Comparison of ENCODE assay signal across 13 mouse cellular contexts in the genomic region with DNA sequence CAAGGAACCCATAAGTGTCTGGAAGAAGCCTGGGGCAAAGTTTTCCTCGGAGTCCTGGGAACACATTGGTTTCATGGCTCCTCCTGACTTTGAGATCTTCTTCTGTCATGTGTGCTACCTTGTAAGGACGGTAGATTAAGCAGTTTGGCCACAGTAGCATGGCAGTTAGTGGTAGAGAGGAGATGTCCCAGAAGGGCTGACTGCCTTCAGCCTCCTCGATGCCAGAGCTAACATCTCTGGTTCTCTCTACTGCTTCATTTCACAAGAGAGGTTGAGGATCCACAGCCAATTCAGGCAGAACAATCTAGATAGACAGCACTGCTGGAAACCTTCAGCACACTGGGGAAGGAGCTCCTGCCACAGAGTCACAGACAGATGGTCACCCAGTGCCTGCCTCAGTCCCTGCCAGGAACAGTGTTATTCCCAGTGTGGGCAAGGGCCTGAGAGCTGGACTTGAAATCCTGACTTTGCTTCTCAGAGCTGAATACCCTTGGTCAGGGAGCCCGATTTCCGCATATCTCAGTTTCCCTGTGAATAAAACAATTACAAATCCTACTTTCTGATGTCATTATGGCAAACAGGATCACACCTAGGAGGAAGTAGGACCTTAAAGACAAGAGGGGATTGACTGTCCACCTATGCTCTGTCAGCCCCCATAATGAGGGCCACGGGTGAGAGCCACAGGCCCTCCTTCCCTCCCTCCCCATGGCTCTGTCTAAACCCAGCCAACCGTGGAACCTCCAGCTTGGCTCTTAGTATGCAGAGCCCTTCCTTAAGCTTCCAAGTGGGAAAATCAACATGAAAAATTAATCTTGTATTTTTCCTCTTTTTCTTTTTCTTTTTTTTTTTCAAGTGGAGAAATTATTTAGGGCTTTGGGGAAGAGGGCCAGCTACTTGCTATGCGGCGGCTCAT.
DNase-seq lines count a peak whose midpoint lies in the region; ATAC-seq lines count a peak whose summit lies in the region.
"Had no signal": no experiment of that assay in that cellular context is flagged by ENCODE, and none has a peak within 500 bp of the region (broad histone marks: within the 10 kb centered on the region; RNA-seq: fewer than 3 reads in every experiment).

No protein-coding gene starts in this region.

- no peak overlapping the region for H3K9ac ChIP-seq in kidney, embryonic 16.5 days (replicated peaks; ENCODE audit: low read length)
- H3K9ac ChIP-seq: liver, embryonic 12.5 days; lung, embryonic 14.5 days had no signal

- WGBS in kidney, embryonic 16.5 days = 74% methylated on average over 9 of the region's 9 CpGs

- H3K27ac ChIP-seq in kidney, embryonic 16.5 days (ENCODE audit: low read length) = no peak overlapping the region
- H3K27ac ChIP-seq: heart, adult 2 months; liver, embryonic 12.5 days; macrophage had no signal

- DNase-seq in kidney, adult 18-20 months = no peak
- peak; percentile 90 to 97 for DNase-seq in cerebellum, adult 18-20 months
- peak; percentile 90 to 92 for DNase-seq in cerebellum, postnatal 36 days
- DNase-seq in left cerebral cortex, adult 18-20 months (ENCODE audit: low spot score in 2 of 2) = no peak
- no peak for DNase-seq in gastrocnemius, postnatal 25 days
- DNase-seq: heart, adult 2 months; lung, embryonic 14.5 days had no signal

- H3K27me3 ChIP-seq in kidney, embryonic 16.5 days (ENCODE audit: insufficient read depth, low read length) = no peaks in the 10 kb centered on the region
- H3K27me3 ChIP-seq: liver, embryonic 12.5 days had no signal

- H3K9me3 ChIP-seq in kidney, embryonic 16.5 days (ENCODE audit: low read length) = no peaks in the 10 kb centered on the region
- H3K9me3 ChIP-seq: liver, embryonic 12.5 days had no signal

- H3K36me3 ChIP-seq in kidney, embryonic 16.5 days (ENCODE audit: insufficient read depth, low read length) = no peaks in the 10 kb centered on the region
- H3K36me3 ChIP-seq: liver, embryonic 12.5 days had no signal

- peak; percentile 57; the same call in 1 of the 2 replicates for ATAC-seq in kidney, embryonic 16.5 days (ENCODE audit: low FRiP score, low TSS enrichment)
- peak; percentile 96 for ATAC-seq in cerebellum, adult (ENCODE audit: insufficient number of reproducible peaks, low FRiP score, low TSS enrichment)
- ATAC-seq: liver, embryonic 12.5 days had no signal

- H3K4me3 ChIP-seq in kidney, embryonic 16.5 days (ENCODE audit: low read length) = no peak overlapping the region
- H3K4me3 ChIP-seq: erythroblast, embryonic 14.5 days; heart, adult 2 months; liver, embryonic 12.5 days had no signal

- no peak overlapping the region for H3K4me2 ChIP-seq in kidney, embryonic 16.5 days (replicated peaks; ENCODE audit: low read depth, low read length)
- H3K4me2 ChIP-seq: liver, embryonic 12.5 days; lung, embryonic 14.5 days; midbrain, embryonic 11.5 days had no signal

- peaks cover 6% of the 10 kb centered on the region for H3K4me1 ChIP-seq in kidney, embryonic 16.5 days (ENCODE audit: insufficient read depth, low read length)
- H3K4me1 ChIP-seq: liver, embryonic 12.5 days had no signal

Comparison
In these comparisons a context has a peak if more than half of its experiments do, and no peak if none do; other contexts are left out.
1. DNase-seq: peak in cerebellum, adult 18-20 months (2 of 2) and cerebellum, postnatal 36 days (2 of 2); none in kidney, adult 18-20 months (single experiment), left cerebral cortex, adult 18-20 months (0 of 2) and gastrocnemius, postnatal 25 days (single experiment).